Mouse (Mus musculus): ENCODE results near the gene Pde8b.

Pde8b gene

GRCm38 (mm10) chr13:95030828-95031227 lies 219.3 kb downstream of the Pde8b start:
- in situ Hi-C loops (cut with MboI, MseI) = no loop called here

- in situ Hi-C loops (cut with MboI, MseI) = loop anchor here (25.0 kb wide), 1 partner anchor 317 kb away; no protein-coding TSS in a partner anchor
Measured at GRCm38 (mm10) chr13:95020216-95020615, 229.9 kb downstream of the Pde8b start.

- in situ Hi-C loops (cut with MboI, MseI) = loop anchor here (25.0 kb wide), 1 partner anchor 318 kb away; no protein-coding TSS in a partner anchor
Measured at GRCm38 (mm10) chr13:95019345-95019744, 230.8 kb downstream of the Pde8b start.

DNA sequence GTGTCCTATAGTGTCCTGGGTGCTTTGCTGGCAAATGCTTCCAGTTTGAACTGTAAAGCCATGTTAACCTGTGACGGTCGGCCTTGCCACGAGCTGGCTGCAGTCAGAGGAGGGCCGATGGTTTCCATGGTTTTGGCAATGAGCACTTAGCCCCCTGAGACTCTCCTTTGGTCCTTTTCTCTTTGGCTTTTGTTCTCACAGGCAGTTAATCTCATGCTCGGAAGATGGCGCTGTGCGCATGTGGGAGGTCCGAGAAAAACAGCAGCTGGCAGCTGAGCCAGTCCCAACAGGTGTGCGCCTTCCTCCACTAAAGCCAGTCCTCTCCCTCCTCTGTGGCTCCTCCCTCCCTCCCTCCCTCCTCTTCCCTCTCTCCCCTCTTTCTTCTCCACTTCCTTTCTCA lies 232.2 kb downstream of the Pde8b start:
- in situ Hi-C loops (cut with MboI, MseI) = loop anchor here (25.0 kb wide), 1 partner anchor 319 kb away; no protein-coding TSS in a partner anchor

- in situ Hi-C loops (cut with MboI, MseI) = loop anchor here (25.0 kb wide), 1 partner anchor 320 kb away; no protein-coding TSS in a partner anchor
Measured at GRCm38 (mm10) chr13:95017278-95017677, 232.9 kb downstream of the Pde8b start.

DNA sequence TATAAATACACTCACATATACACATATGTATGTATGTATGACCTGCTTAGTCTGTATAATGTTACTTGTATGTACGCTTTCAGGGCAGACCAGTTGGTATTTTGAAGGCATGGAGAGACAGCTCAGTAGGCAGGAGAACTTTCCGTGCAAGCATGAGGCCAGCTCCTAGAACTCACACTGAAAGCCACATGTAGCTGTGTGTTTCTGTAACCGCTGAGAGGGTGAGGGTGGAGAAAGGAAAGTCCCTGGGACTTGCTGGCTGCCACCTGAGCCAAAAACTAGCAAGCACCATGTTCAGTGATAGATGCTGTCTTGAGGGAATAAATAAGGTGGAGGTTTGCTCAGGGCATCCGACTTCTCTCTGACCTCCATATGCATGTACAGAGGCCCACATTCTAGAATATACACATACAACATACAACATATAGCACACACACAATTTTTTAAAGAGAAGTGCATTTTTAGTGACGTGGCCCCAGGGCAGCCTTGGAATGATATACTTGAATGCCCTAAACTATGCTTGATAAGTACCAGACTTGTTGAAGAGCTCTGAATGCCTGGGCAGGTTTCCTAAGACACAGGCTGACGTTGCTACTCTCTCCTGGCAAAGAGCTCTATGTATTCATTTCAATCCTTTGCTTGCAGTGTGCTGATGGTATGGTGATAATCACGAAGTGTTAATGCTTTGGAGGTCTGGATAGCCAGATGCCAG lies 238.4 kb downstream of the Pde8b start:
- in situ Hi-C loops (cut with MboI, MseI) = loop anchor here (25.0 kb wide), 1 partner anchor 326 kb away; no protein-coding TSS in a partner anchor

DNA sequence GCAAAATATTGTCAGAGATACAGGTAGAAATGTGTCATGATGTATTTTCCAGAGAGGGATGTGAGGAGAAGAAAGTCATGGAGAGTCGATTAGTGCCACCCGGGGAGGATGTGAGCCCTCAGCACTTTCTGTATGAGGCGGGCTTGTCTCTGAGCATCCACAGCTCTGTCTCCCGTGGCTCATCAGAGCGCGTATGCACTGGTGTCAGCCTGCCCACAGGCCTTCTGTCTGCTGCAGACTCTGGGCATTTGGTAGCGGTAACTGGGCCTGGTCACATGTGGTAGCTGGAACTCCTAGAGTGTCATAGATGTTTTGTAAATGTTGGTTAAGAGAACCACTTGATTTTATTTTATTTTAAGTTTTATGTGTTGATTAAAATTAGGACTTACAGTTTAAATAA lies 240.9 kb downstream of the Pde8b start:
- in situ Hi-C loops (cut with MboI, MseI) = loop anchor here (25.0 kb wide), 1 partner anchor 328 kb away; no protein-coding TSS in a partner anchor

DNA sequence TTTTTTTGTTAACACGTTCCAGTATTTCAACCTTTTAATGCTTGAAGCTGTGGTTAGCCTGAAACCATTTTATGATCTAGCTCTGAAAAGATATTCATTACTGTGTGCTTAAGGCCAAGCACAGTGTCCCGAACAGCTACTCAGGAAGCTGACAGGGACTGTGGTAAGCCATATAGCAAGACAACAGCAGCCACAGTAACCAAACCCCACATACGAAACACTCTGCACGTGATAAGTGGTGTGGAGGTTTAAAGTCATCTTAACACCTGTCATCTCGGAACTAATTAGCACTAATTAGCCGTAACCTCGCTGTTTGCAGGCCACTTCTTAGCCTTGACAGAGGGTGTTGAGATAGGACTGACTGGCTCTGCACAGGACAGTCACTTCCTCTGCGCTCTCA lies 242.9 kb downstream of the Pde8b start:
- in situ Hi-C loops (cut with MboI, MseI) = loop anchor here (25.0 kb wide), 1 partner anchor 330 kb away; no protein-coding TSS in a partner anchor

GRCm38 (mm10) chr13:94990516-94990915 lies 259.6 kb downstream of the Pde8b start:
- in situ Hi-C loops (cut with MboI, MseI) = no loop called here

- in situ Hi-C loops (cut with MboI, MseI) = no loop called here
Measured at GRCm38 (mm10) chr13:94979081-94979480, 271.1 kb downstream of the Pde8b start.

GRCm38 (mm10) chr13:94976219-94977186 lies 273.6 kb downstream of the Pde8b start, which contains the start of gene Wdr41:
Gene Wdr41, plus strand, starts transcription at chr13:94976344.
- in situ Hi-C loops (cut with MboI, MseI) = no loop called here

- in situ Hi-C loops (cut with MboI, MseI) = no loop called here
Measured at GRCm38 (mm10) chr13:94975828-94976218, 274.3 kb downstream of the Pde8b start.
